8 mouse cellular contexts compared by ENCODE assay signal in genomic region chr8:107031577-107032090, GRCm38 (mm10). TPM values are rescaled to one million over a fixed set of nuclear protein-coding genes. Genes with fewer than 3 reads are reported as not detected.
A peak's percentile ranks its signal among the peaks of the same experiment; 100 is the strongest.
DNase-seq lines count a peak whose midpoint lies in the region; ATAC-seq and TF ChIP-seq lines count a peak whose summit lies in the region.

No protein-coding gene starts in this region.

- H3K9ac ChIP-seq in forebrain, embryonic 15.5 days (replicated peaks): peak overlapping the region; percentile 88
- H3K9ac ChIP-seq in liver, postnatal 0 days (replicated peaks): peak overlapping the region; percentile 98
- H3K9ac ChIP-seq in stomach, postnatal 0 days (ENCODE audit: low read length): peak overlapping the region; percentile 95

- H3K27me3 ChIP-seq in forebrain, embryonic 15.5 days: no peaks in the 10 kb centered on the region
- H3K27me3 ChIP-seq in liver, postnatal 0 days (ENCODE audit: insufficient read depth, low read length): no peaks in the 10 kb centered on the region
- no peaks in the 10 kb centered on the region for H3K27me3 ChIP-seq in stomach, postnatal 0 days (ENCODE audit: control insufficient read depth, insufficient read depth, low read length)

- TF ChIP-seq EP300 in liver, postnatal 0 days (IDR thresholded peaks at IDR 0.05; ENCODE audit: low read depth): no peak
- TF ChIP-seq EP300 in stomach, postnatal 0 days (optimal IDR thresholded peaks at IDR 0.05): no peak

- no peak; the same call in 1 of the 2 replicates for ATAC-seq in forebrain, embryonic 15.5 days (replicated peaks)
- ATAC-seq in liver, postnatal 0 days: no peak
- no peak for ATAC-seq in stomach, postnatal 0 days (ENCODE audit: low FRiP score, low TSS enrichment)

- peak overlapping the region; percentile 93 for H3K27ac ChIP-seq in layer of hippocampus, adult 2 months
- peak overlapping the region; percentile 60 for H3K27ac ChIP-seq in forebrain, embryonic 15.5 days (replicated peaks)
- H3K27ac ChIP-seq in liver, postnatal 0 days (ENCODE audit: low read depth): peak overlapping the region; percentile 88
- peak overlapping the region; percentile 86 for H3K27ac ChIP-seq in stomach, postnatal 0 days (replicated peaks)

- under 1% methylated on average over 34 of the region's 40 CpGs for WGBS in forebrain, embryonic 15.5 days
- under 1% methylated on average over 20 of the region's 40 CpGs for WGBS in liver, postnatal 0 days (ENCODE audit: insufficient replicate concordance)
- under 1% methylated on average over 39 of the region's 40 CpGs for WGBS in stomach, postnatal 0 days

- H3K4me3 ChIP-seq in layer of hippocampus, adult 2 months: peak overlapping the region; percentile 88
- peak overlapping the region; percentile 85 for H3K4me3 ChIP-seq in forebrain, embryonic 15.5 days
- peak overlapping the region; percentile 99 for H3K4me3 ChIP-seq in liver, postnatal 0 days (ENCODE audit: low read depth, low read length)
- peak overlapping the region; percentile 94 for H3K4me3 ChIP-seq in stomach, postnatal 0 days (ENCODE audit: low read depth, low read length)

- H3K4me1 ChIP-seq in forebrain, embryonic 15.5 days: peaks cover 19% of the 10 kb centered on the region
- peaks cover 18% of the 10 kb centered on the region for H3K4me1 ChIP-seq in liver, postnatal 0 days (ENCODE audit: insufficient read depth)
- H3K4me1 ChIP-seq in stomach, postnatal 0 days (replicated peaks; ENCODE audit: control insufficient read depth, insufficient read depth): 0 out of 2 replicates have a peak, but pooled peaks cover 2% of the 10 kb centered on the region

- no peaks in the 10 kb centered on the region for H3K9me3 ChIP-seq in forebrain, embryonic 15.5 days
- H3K9me3 ChIP-seq in liver, postnatal 0 days (ENCODE audit: low read length): no peaks in the 10 kb centered on the region
- no peaks in the 10 kb centered on the region for H3K9me3 ChIP-seq in stomach, postnatal 0 days (ENCODE audit: control insufficient read depth, low read length)

- no peak for TF ChIP-seq CTCF in layer of hippocampus, adult 2 months (conservative IDR thresholded peaks at IDR 0.05)
- TF ChIP-seq CTCF in liver, postnatal 0 days (IDR thresholded peaks at IDR 0.05; ENCODE audit: low read depth): no peak
- TF ChIP-seq CTCF in stomach, postnatal 0 days (IDR thresholded peaks at IDR 0.05; ENCODE audit: low read depth): no peak

- peak overlapping the region; percentile 55 for H3K4me2 ChIP-seq in forebrain, embryonic 15.5 days (replicated peaks)
- peak overlapping the region; percentile 94 for H3K4me2 ChIP-seq in liver, postnatal 0 days (ENCODE audit: low read depth, low read length)
- H3K4me2 ChIP-seq in stomach, postnatal 0 days (replicated peaks; ENCODE audit: low read depth): peak overlapping the region; percentile 90

- peaks cover 3% of the 10 kb centered on the region for H3K36me3 ChIP-seq in forebrain, embryonic 15.5 days
- 0 out of 2 replicates have a peak, but pooled peaks cover 3% of the 10 kb centered on the region for H3K36me3 ChIP-seq in liver, postnatal 0 days (replicated peaks; ENCODE audit: insufficient read depth, low read length)
- H3K36me3 ChIP-seq in stomach, postnatal 0 days (ENCODE audit: control insufficient read depth, insufficient read depth, low read length): 0 out of 2 replicates have a peak, but pooled peaks cover 2% of the 10 kb centered on the region

- DNase-seq in layer of hippocampus, adult 2 months (ENCODE audit: low spot score in 2 of 2): peak in 1 of 2 experiments; percentile 20
- no peak for DNase-seq in layer of hippocampus, adult 18-20 months (ENCODE audit: low spot score in 2 of 2)
- DNase-seq in ZHBTc4 (ENCODE audit: low read depth, low spot score): peak; percentile 61
- DNase-seq in liver, postnatal 0 days: no peak
- no peak for DNase-seq in stomach, postnatal 0 days (ENCODE audit: low spot score)
- no peak for DNase-seq in thymus, postnatal 36 days
- no peak for DNase-seq in thymus, postnatal 0 days (ENCODE audit: low spot score)

RNA-seq across cellular contexts. Expression of gene Vps4a, which starts 0.6 kb away (rescaled TPM):
- total RNA-seq in layer of hippocampus, adult 2 months (2021): 100 to 1,000 TPM; 112 to 116 TPM
- total RNA-seq in layer of hippocampus, adult 18-20 months (2021): 100 to 1,000 TPM; 109 to 114 TPM
- polyA plus RNA-seq in forebrain, embryonic 15.5 days (2015; fragmentation: Nextera tagmentation; extraction: Ambion mirVana): 138 and 148 TPM in 2 replicates
- polyA plus RNA-seq in liver, postnatal 0 days (2015; fragmentation: Nextera tagmentation; extraction: Ambion mirVana): 16.8 and 18.3 TPM in 2 replicates
- polyA plus RNA-seq in stomach, postnatal 0 days (2015; fragmentation: Nextera tagmentation; extraction: Ambion mirVana): 41.0 and 41.4 TPM in 2 replicates
- 63.2 and 63.4 TPM in 2 replicates for polyA plus RNA-seq in thymus, postnatal 0 days (2015; fragmentation: Nextera tagmentation; extraction: Ambion mirVana)

RNA-seq across cellular contexts. Expression of gene Pdf, which starts 16.8 kb away (rescaled TPM):
- total RNA-seq in layer of hippocampus, adult 2 months (2021): 10 to 100 TPM; 25.2 to 26.1 TPM
- total RNA-seq in layer of hippocampus, adult 18-20 months (2021): 10 to 100 TPM; 27.1 to 31.7 TPM
- 37.9 and 38.7 TPM in 2 replicates for polyA plus RNA-seq in forebrain, embryonic 15.5 days (2015; fragmentation: Nextera tagmentation; extraction: Ambion mirVana)
- polyA plus RNA-seq in liver, postnatal 0 days (2015; fragmentation: Nextera tagmentation; extraction: Ambion mirVana): 20.7 and 21.5 TPM in 2 replicates
- polyA plus RNA-seq in stomach, postnatal 0 days (2015; fragmentation: Nextera tagmentation; extraction: Ambion mirVana): 26.5 and 28.2 TPM in 2 replicates
- polyA plus RNA-seq in thymus, postnatal 0 days (2015; fragmentation: Nextera tagmentation; extraction: Ambion mirVana): 28.3 and 29.4 TPM in 2 replicates

RNA-seq across cellular contexts. Expression of gene Cog8, which starts 24.9 kb away (rescaled TPM):
- total RNA-seq in layer of hippocampus, adult 2 months (2021): 10 to 100 TPM; 27.8 to 32.5 TPM
- total RNA-seq in layer of hippocampus, adult 18-20 months (2021): 10 to 100 TPM; 29.2 to 29.4 TPM
- 42.2 and 45.7 TPM in 2 replicates for polyA plus RNA-seq in forebrain, embryonic 15.5 days (2015; fragmentation: Nextera tagmentation; extraction: Ambion mirVana)
- polyA plus RNA-seq in liver, postnatal 0 days (2015; fragmentation: Nextera tagmentation; extraction: Ambion mirVana): 15.6 and 16.8 TPM in 2 replicates
- polyA plus RNA-seq in stomach, postnatal 0 days (2015; fragmentation: Nextera tagmentation; extraction: Ambion mirVana): 22.2 and 24.1 TPM in 2 replicates
- polyA plus RNA-seq in thymus, postnatal 0 days (2015; fragmentation: Nextera tagmentation; extraction: Ambion mirVana): 38.4 and 40.9 TPM in 2 replicates

RNA-seq across cellular contexts. Expression of gene Nip7, which starts 25.0 kb away (rescaled TPM):
- total RNA-seq in layer of hippocampus, adult 2 months (2021): 10 to 100 TPM; 43.5 to 46.2 TPM
- total RNA-seq in layer of hippocampus, adult 18-20 months (2021): 10 to 100 TPM; 40.5 to 45.3 TPM
- polyA plus RNA-seq in forebrain, embryonic 15.5 days (2015; fragmentation: Nextera tagmentation; extraction: Ambion mirVana): 81.0 and 84.1 TPM in 2 replicates
- polyA plus RNA-seq in liver, postnatal 0 days (2015; fragmentation: Nextera tagmentation; extraction: Ambion mirVana): 31.2 and 31.4 TPM in 2 replicates
- 49.5 and 49.9 TPM in 2 replicates for polyA plus RNA-seq in stomach, postnatal 0 days (2015; fragmentation: Nextera tagmentation; extraction: Ambion mirVana)
- 86.6 and 102 TPM in 2 replicates for polyA plus RNA-seq in thymus, postnatal 0 days (2015; fragmentation: Nextera tagmentation; extraction: Ambion mirVana)

RNA-seq across cellular contexts. Expression of gene Tmed6, which starts 33.8 kb away (rescaled TPM):
- total RNA-seq in layer of hippocampus, adult 2 months (2021): under 1 TPM in 1 of 2 experiments, not detected in 1; 0.42 TPM
- not detected for total RNA-seq in layer of hippocampus, adult 18-20 months (2021)
- polyA plus RNA-seq in forebrain, embryonic 15.5 days (2015; fragmentation: Nextera tagmentation; extraction: Ambion mirVana): not detected in 2 replicates
- 0.92 and 1.5 TPM in 2 replicates for polyA plus RNA-seq in liver, postnatal 0 days (2015; fragmentation: Nextera tagmentation; extraction: Ambion mirVana)
- polyA plus RNA-seq in stomach, postnatal 0 days (2015; fragmentation: Nextera tagmentation; extraction: Ambion mirVana): 79.6 and 81.7 TPM in 2 replicates
- polyA plus RNA-seq in thymus, postnatal 0 days (2015; fragmentation: Nextera tagmentation; extraction: Ambion mirVana): 0.35 and 0.48 TPM in 2 replicates
